Mouse (Mus musculus) ES-E14 (cell line): ENCODE measurements around the gene C2cd2.

ENCODE experiments used
- CHD2 ChIP-seq: IDR thresholded peaks from 2 replicates; pipeline ENCODE4 v1.6.1; 2014; ENCODE audit warnings: mild to moderate bottlenecking, low read depth, low read length, inconsistent platforms
- HCFC1 ChIP-seq: IDR thresholded peaks from 2 replicates; pipeline ENCODE4 v1.6.1; 2012; ENCODE audit warnings: low read length, inconsistent platforms, borderline replicate concordance; ENCODE audit not compliant: insufficient read depth
- ZC3H11A ChIP-seq: IDR thresholded peaks from 2 replicates; pipeline ENCODE4 v1.6.1; 2012; ENCODE audit warnings: low read depth, mild to moderate bottlenecking, inconsistent platforms, low read length, borderline replicate concordance
- ZNF384 ChIP-seq: IDR thresholded peaks from 2 replicates; pipeline ENCODE4 v1.6.1; 2012; ENCODE audit warnings: low read depth, low read length, inconsistent platforms

DNA sequence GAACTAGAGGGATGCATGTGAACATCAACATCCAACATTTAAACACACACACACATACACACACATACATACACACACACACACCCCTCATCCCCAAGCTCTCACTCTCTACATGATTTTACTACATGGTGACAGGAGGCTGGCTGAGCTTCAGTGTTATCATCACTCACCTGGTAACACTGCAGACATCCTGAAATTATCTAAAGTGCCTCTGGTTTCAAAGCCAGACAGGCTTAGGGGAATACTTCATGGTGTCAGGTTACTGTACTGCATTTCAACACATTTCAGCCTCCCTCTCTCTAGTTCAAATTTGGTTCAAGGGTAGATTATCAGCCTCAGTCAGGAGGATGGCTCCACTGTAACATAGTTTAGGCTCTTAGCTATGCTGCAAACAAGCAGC, 4.8 kb downstream of the C2cd2 start:
- TF ChIP-seq CHD2 (no peak), ZNF384 (no peak), ZC3H11A (no peak), HCFC1 (no peak)
